Mouse (Mus musculus) effector memory CD4-positive, alpha-beta T cell, adult 5 months (primary cell): Measurements from ENCODE around the gene Hey2. TPM values are rescaled to one million over a fixed set of nuclear protein-coding genes. Genes with fewer than 3 reads are reported as not detected.

Experiments
- polyA plus RNA-seq: library from polyadenylated mRNA; unstranded; fragments of 100-300 nt; shearing (Covaris generic); gene quantifications from one replicate; pipeline ENCODE4 v1.2.1, GENCODE M21; 2017

The Hey2 gene
- polyA plus RNA-seq: not detected

DNA sequence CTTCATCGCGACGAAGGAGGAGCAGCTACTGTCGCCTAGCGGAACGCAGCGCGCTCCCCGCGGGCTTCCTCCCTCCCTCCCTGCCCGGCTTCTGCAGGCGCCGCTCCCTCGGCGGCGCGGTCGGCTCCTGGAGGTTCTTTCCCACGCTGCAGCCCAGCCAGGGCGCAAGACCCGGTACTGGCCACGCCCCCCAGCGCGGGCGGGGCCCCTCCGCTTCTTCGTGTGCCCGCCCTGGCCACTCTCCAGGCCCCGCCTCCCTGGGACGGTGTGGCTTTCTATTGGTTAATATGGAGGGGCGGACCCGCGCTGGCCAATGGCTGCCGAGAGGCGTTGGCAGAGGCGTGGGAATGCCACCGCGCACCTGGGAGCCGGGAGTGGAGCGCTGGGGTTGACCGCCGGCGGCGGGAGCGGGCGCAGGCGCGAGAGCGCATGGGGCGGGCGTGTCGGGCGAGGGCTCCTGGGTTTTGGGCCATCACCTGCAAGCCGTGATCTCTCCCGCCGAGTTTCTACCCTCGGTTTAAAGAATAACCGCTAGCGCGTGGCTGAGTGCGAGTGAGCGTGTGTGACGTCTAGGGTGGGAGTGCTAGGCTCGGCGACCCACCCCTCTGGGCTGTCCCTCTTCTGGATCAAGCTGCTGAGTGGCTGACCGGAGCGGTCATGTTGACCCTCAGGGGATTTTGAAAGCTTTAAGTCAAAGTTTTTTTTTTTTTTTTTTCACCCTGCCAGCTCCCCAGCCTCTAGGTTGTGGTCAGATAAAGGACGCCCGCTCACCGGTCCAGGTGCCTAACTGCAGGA is at the start of gene Hey2:
Gene Hey2, minus strand, starts transcription at position 159 of the 795 bp plus-strand sequence.

DNA sequence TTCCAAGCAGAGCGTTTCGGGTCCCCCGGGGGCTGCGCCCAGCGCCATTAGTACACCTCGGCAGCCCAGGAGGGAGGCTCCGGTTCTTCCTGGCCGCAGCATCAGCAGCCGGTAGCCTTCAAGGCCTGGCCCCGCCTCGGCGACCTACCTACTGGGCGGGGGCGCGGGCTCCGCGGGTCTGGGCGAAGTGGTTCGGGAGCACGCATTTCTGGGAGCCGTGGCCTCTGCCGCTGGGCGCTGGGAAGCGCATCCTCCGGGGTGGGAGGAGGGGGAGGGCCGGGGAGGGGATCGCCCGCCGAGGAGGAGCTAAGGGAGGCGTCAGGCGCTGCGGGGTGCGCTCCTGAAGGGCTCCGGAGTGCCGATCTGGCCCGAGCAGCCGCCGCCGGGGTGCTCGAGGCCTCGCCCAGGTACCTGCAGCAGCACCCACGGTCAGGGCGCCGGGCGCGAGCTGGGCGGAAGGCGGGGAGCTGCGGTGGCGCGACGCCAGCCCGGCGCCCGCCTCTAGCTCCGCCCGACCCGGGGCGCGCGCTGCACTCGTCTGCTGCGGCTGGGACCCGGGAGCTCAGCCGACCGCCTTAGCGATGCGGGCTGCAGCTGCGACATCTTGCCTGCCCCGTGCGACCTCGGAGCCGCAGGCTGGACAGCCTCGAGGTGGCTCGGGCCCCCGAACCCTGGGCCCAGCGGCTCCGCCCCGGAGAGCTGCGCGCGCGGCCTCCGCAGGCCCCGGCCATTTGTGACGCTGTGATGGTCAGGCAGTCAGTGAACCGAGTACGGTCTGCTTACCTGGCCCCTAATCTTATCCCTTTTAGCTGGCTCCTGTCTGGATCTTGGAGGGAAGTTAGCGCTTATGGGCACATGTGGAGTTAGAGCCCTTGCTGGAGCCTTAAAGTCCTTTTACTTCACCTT is 39.7 kb downstream of the Hey2 start, which contains the start of gene Ncoa7:
Gene Ncoa7, minus strand, starts transcription at position 646 of the 906 bp plus-strand sequence.

Other genes starting within 250 kb of the Hey2 start
- gene Trmt11, start 242.1 kb downstream of the Hey2 start, polyA plus RNA-seq: 26.7 TPM
- 39.7 TPM for gene Hint3, start 213.2 kb downstream of the Hey2 start, polyA plus RNA-seq
- 9.9 TPM for gene Ncoa7, start 39.5 kb downstream of the Hey2 start, polyA plus RNA-seq